10 mouse cellular contexts compared by ENCODE assay signal in the genomic region with DNA sequence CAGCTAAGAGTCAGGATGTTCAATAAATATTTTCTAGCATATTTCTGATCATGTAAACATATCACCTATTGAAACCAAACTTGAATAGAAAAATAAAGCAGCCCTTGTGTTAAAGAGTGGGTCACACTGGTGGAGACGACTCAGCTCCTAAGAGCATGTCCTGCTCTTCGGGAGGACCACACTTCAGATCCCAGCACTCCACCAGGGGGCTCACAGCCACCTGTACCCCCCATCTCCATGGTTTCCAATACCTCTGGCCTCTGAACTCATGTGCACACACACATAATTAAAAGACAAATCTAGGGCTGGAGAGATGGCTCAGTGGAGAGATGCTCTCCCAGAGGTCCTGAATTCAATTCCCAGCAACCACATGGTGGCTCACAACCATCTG. TPM values are rescaled to one million over a fixed set of nuclear protein-coding genes. Genes with fewer than 3 reads are reported as not detected.
A peak's percentile ranks its signal among the peaks of the same experiment; 100 is the strongest.
DNase-seq lines count a peak whose midpoint lies in the region; ATAC-seq and TF ChIP-seq lines count a peak whose summit lies in the region.
"Had no signal": no experiment of that assay in that cellular context is flagged by ENCODE, and none has a peak within 500 bp of the region (broad histone marks: within the 10 kb centered on the region; RNA-seq: fewer than 3 reads in every experiment).

No protein-coding gene starts in this region.

- intact Hi-C loops in gastrocnemius, postnatal 14 days (cut with DNase I; ENCODE audit: low total_unique reads): loop anchor here (5.0 kb wide), 1 partner anchor 250 kb away; no protein-coding TSS in a partner anchor

- H3K9ac ChIP-seq in kidney, embryonic 15.5 days: peak overlapping the region; percentile 71
- H3K9ac ChIP-seq in intestine, embryonic 15.5 days: 0 out of 2 replicates have a peak overlapping the region, but pooled peaks have one; percentile 11
- H3K9ac ChIP-seq in neural tube, embryonic 13.5 days: no peak overlapping the region

- WGBS in kidney, embryonic 15.5 days: 40% methylated on average over 2 of the region's 2 CpGs
- 11% methylated on average over 2 of the region's 2 CpGs for WGBS in bone marrow, adult 2 months
- 51% methylated on average over 2 of the region's 2 CpGs for WGBS in intestine, embryonic 15.5 days
- 66% methylated on average over 2 of the region's 2 CpGs for WGBS in neural tube, embryonic 13.5 days

- TF ChIP-seq POLR2A in bone marrow, adult 2 months (IDR thresholded peaks at IDR 0.05; ENCODE audit: borderline replicate concordance, control insufficient read depth, low read depth, low read length): no peak

- peak overlapping the region; percentile 76 for H3K4me2 ChIP-seq in kidney, embryonic 15.5 days
- peak overlapping the region; percentile 74 for H3K4me2 ChIP-seq in intestine, embryonic 15.5 days (replicated peaks)
- peak overlapping the region; percentile 71 for H3K4me2 ChIP-seq in neural tube, embryonic 13.5 days

- peak; percentile 6; the same call in 1 of the 2 replicates for TF ChIP-seq CTCF in bone marrow, adult 2 months (IDR thresholded peaks at IDR 0.05; ENCODE audit: control insufficient read depth, insufficient read depth, low read length)

- no peaks in the 10 kb centered on the region for H3K27me3 ChIP-seq in kidney, embryonic 15.5 days
- no peaks in the 10 kb centered on the region for H3K27me3 ChIP-seq in intestine, embryonic 15.5 days (replicated peaks)
- no peaks in the 10 kb centered on the region for H3K27me3 ChIP-seq in neural tube, embryonic 13.5 days

- no peak for ATAC-seq in kidney, embryonic 15.5 days (replicated peaks; ENCODE audit: low FRiP score)
- ATAC-seq in intestine, embryonic 15.5 days: no peak
- no peak for ATAC-seq in neural tube, embryonic 13.5 days (ENCODE audit: low read depth)

- H3K4me1 ChIP-seq in kidney, embryonic 15.5 days: peaks cover 61% of the 10 kb centered on the region
- peaks cover 2% of the 10 kb centered on the region for H3K4me1 ChIP-seq in bone marrow, adult 2 months (ENCODE audit: control insufficient read depth, insufficient read depth, low read length)
- H3K4me1 ChIP-seq in intestine, embryonic 15.5 days (replicated peaks): peaks cover 37% of the 10 kb centered on the region
- H3K4me1 ChIP-seq in neural tube, embryonic 13.5 days (replicated peaks): peaks cover 49% of the 10 kb centered on the region

- H3K4me3 ChIP-seq in kidney, embryonic 15.5 days (replicated peaks): peak overlapping the region; percentile 63
- H3K4me3 ChIP-seq in bone marrow, adult 2 months (replicated peaks; ENCODE audit: control insufficient read depth, low read depth, low read length): no peak overlapping the region
- peak overlapping the region; percentile 90; the same call in 1 of the 2 replicates for H3K4me3 ChIP-seq in intestine, embryonic 15.5 days (replicated peaks)
- H3K4me3 ChIP-seq in neural tube, embryonic 13.5 days: no peak overlapping the region

- peaks cover 39% of the 10 kb centered on the region for H3K36me3 ChIP-seq in kidney, embryonic 15.5 days
- H3K36me3 ChIP-seq in intestine, embryonic 15.5 days: peaks cover 16% of the 10 kb centered on the region
- peaks cover 31% of the 10 kb centered on the region for H3K36me3 ChIP-seq in neural tube, embryonic 13.5 days

- no peaks in the 10 kb centered on the region for H3K9me3 ChIP-seq in kidney, embryonic 15.5 days (replicated peaks)
- no peaks in the 10 kb centered on the region for H3K9me3 ChIP-seq in intestine, embryonic 15.5 days
- no peaks in the 10 kb centered on the region for H3K9me3 ChIP-seq in neural tube, embryonic 13.5 days

- DNase-seq in kidney, postnatal 14 days: no peak
- no peak for DNase-seq in cerebellum, adult 9-11 months
- no peak for DNase-seq in ovary, postnatal 10 days (ENCODE audit: low spot score)
- no peak for DNase-seq in gastrocnemius, postnatal 14 days
- DNase-seq: thymus, adult 18-20 months had no signal

- no peak overlapping the region for H3K27ac ChIP-seq in kidney, embryonic 15.5 days
- no peak overlapping the region for H3K27ac ChIP-seq in bone marrow, adult 2 months (ENCODE audit: control insufficient read depth, insufficient read depth, low read depth, low read length, poor library complexity)
- no peak overlapping the region for H3K27ac ChIP-seq in intestine, embryonic 15.5 days
- H3K27ac ChIP-seq in neural tube, embryonic 13.5 days (replicated peaks): no peak overlapping the region

RNA-seq across cellular contexts. Expression of a gene that starts 1.7 kb away (rescaled TPM):
- 171 and 182 TPM in 2 replicates for polyA plus RNA-seq in kidney, embryonic 15.5 days (2015; fragmentation: Nextera tagmentation; extraction: Ambion mirVana)
- polyA plus RNA-seq in bone marrow, adult 2 months (2011; ENCODE audit: insufficient read depth, insufficient read length, low replicate concordance, missing spikeins): 36.2 and 51.6 TPM in 2 replicates
- polyA plus RNA-seq in intestine, embryonic 15.5 days (2015; fragmentation: Nextera tagmentation; extraction: Ambion mirVana): 154 and 157 TPM in 2 replicates
- 100 and 110 TPM in 2 replicates for polyA plus RNA-seq in neural tube, embryonic 13.5 days (2015; fragmentation: Nextera tagmentation; extraction: Ambion mirVana)
- 1 to 10 TPM; 8.4 to 9.7 TPM for total RNA-seq in gastrocnemius, postnatal 14 days (2021)

RNA-seq across cellular contexts. Expression of a gene that starts 6.3 kb away (rescaled TPM):
- polyA plus RNA-seq in kidney, embryonic 15.5 days (2015; fragmentation: Nextera tagmentation; extraction: Ambion mirVana): 67.6 and 73.2 TPM in 2 replicates
- polyA plus RNA-seq in bone marrow, adult 2 months (2011; ENCODE audit: insufficient read depth, insufficient read length, low replicate concordance, missing spikeins): 35.1 and 81.6 TPM in 2 replicates
- polyA plus RNA-seq in intestine, embryonic 15.5 days (2015; fragmentation: Nextera tagmentation; extraction: Ambion mirVana): 78.3 and 83.5 TPM in 2 replicates
- 98.2 and 125 TPM in 2 replicates for polyA plus RNA-seq in neural tube, embryonic 13.5 days (2015; fragmentation: Nextera tagmentation; extraction: Ambion mirVana)
- 100 to 1,000 TPM; 115 TPM for total RNA-seq in gastrocnemius, postnatal 14 days (2021)

RNA-seq across cellular contexts. Expression of a gene that starts 24.3 kb away (rescaled TPM):
- polyA plus RNA-seq in kidney, embryonic 15.5 days (2015; fragmentation: Nextera tagmentation; extraction: Ambion mirVana): 7.8 and 9.4 TPM in 2 replicates
- polyA plus RNA-seq in bone marrow, adult 2 months (2011; ENCODE audit: insufficient read depth, insufficient read length, low replicate concordance, missing spikeins): 0.50 and 0.92 TPM in 2 replicates
- 7.5 and 8.3 TPM in 2 replicates for polyA plus RNA-seq in intestine, embryonic 15.5 days (2015; fragmentation: Nextera tagmentation; extraction: Ambion mirVana)
- polyA plus RNA-seq in neural tube, embryonic 13.5 days (2015; fragmentation: Nextera tagmentation; extraction: Ambion mirVana): 21.6 and 23.4 TPM in 2 replicates
- under 1 TPM; 0.07 to 0.39 TPM for total RNA-seq in gastrocnemius, postnatal 14 days (2021)
- total RNA-seq: gastrocnemius, adult 8-10 months had no signal

RNA-seq across cellular contexts. Expression of a gene that starts 55.2 kb away (rescaled TPM):
- 3.4 and 5.8 TPM in 2 replicates for polyA plus RNA-seq in kidney, embryonic 15.5 days (2015; fragmentation: Nextera tagmentation; extraction: Ambion mirVana)
- polyA plus RNA-seq in bone marrow, adult 2 months (2011; ENCODE audit: insufficient read depth, insufficient read length, low replicate concordance, missing spikeins): 71.5 and 171 TPM in 2 replicates
- polyA plus RNA-seq in intestine, embryonic 15.5 days (2015; fragmentation: Nextera tagmentation; extraction: Ambion mirVana): 0.72 and 0.98 TPM in 2 replicates
- polyA plus RNA-seq in neural tube, embryonic 13.5 days (2015; fragmentation: Nextera tagmentation; extraction: Ambion mirVana): 1.5 and 1.8 TPM in 2 replicates
- total RNA-seq in gastrocnemius, postnatal 14 days (2021): 10 to 100 TPM; 25.4 to 37.9 TPM

Comparison
In these comparisons a context has a peak if more than half of its experiments do, and no peak if none do; other contexts are left out.
1. H3K4me3 ChIP-seq: peak in kidney, embryonic 15.5 days (single experiment) and intestine, embryonic 15.5 days (single experiment); none in bone marrow, adult 2 months (single experiment) and neural tube, embryonic 13.5 days (single experiment).
2. Peak in every context shown above with its lines, with median percentiles within 50 percentile points of each other: H3K4me2 ChIP-seq.